Mouse (Mus musculus) erythroblast, embryonic 14.5 days (primary cell): ENCODE results near the gene Tmem161a. TPM values are rescaled to one million over a fixed set of nuclear protein-coding genes. Genes with fewer than 3 reads are reported as not detected.
A peak's percentile ranks its signal among the peaks of the same experiment; 100 is the strongest.

ENCODE experiments used
- H3K27me3 ChIP-seq: 2 replicates; pipeline ENCODE4 v1.6.1; 2012; ENCODE audit warnings: inconsistent platforms; ENCODE audit not compliant: control insufficient read depth
- H3K36me3 ChIP-seq: 2 replicates; pipeline ENCODE4 v1.6.1; 2012; ENCODE audit warnings: mild to moderate bottlenecking, inconsistent platforms; ENCODE audit not compliant: control insufficient read depth
- H3K4me1 ChIP-seq: 2 replicates; pipeline ENCODE4 v1.6.1; 2012; ENCODE audit warnings: inconsistent platforms; ENCODE audit not compliant: control insufficient read depth
- H3K4me3 ChIP-seq: replicated peaks from 2 replicates; pipeline ENCODE3; 2012; ENCODE audit warnings: moderate library complexity, mild to moderate bottlenecking, inconsistent platforms
- H3K9me3 ChIP-seq: 2 replicates; pipeline ENCODE4 v1.6.1; 2012; ENCODE audit warnings: low read length, inconsistent platforms, mixed read lengths; ENCODE audit not compliant: control insufficient read depth
- GATA1 ChIP-seq: IDR thresholded peaks from 2 replicates; pipeline ENCODE4 v1.6.1; 2012; ENCODE audit warnings: low read length, inconsistent platforms, mixed read lengths
- TAL1 ChIP-seq: IDR thresholded peaks from 3 replicates; pipeline ENCODE4 v1.6.1; 2012; ENCODE audit warnings: low read length, inconsistent platforms, mixed read lengths
- polyA plus RNA-seq: library from polyadenylated mRNA; stranded (reverse); fragments of >175 nt; gene quantifications from 2 replicates; pipeline ENCODE4 v1.2.3, GENCODE M21; 2012

Gene Tmem161a
- polyA plus RNA-seq, 1 experiment = 11.2 TPM

GRCm38 (mm10) chr8:70158069-70158853, 13.9 kb upstream of the Tmem161a start:
- Histone ChIP-seq H3K4me3 (peak overlapping the region; percentile 65), H3K4me1 (peaks cover 12% of the 10 kb centered on the region), H3K9me3 (no peaks in the 10 kb centered on the region), H3K36me3 (no peaks in the 10 kb centered on the region), H3K27me3 (peaks cover 62% of the 10 kb centered on the region)
- no peak for TF ChIP-seq TAL1
- no peak for TF ChIP-seq GATA1

- H3K27me3 ChIP-seq = peaks cover 67% of the 10 kb centered on the region
These were observed 12.9 kb upstream of the Tmem161a start for GRCm38 (mm10) chr8:70159211-70159610.

GRCm38 (mm10) chr8:70160015-70160414, 12.1 kb upstream of the Tmem161a start:
- H3K36me3 ChIP-seq = no peaks in the 10 kb centered on the region

More at GRCm38 (mm10) chr8:70159211-70159610, 12.9 kb upstream of the Tmem161a start:
- Histone ChIP-seq H3K4me3 (no peak overlapping the region), H3K36me3 (no peaks in the 10 kb centered on the region), H3K4me1 (peaks cover 12% of the 10 kb centered on the region), H3K9me3 (no peaks in the 10 kb centered on the region)
- no peak for TF ChIP-seq TAL1
- no peak for TF ChIP-seq GATA1

GRCm38 (mm10) chr8:70163316-70163715, 8.8 kb upstream of the Tmem161a start:
- Histone ChIP-seq H3K4me3 (no peak overlapping the region), H3K27me3 (peaks cover 68% of the 10 kb centered on the region), H3K4me1 (peaks cover 19% of the 10 kb centered on the region), H3K9me3 (no peaks in the 10 kb centered on the region), H3K36me3 (no peaks in the 10 kb centered on the region)
- no peak for TF ChIP-seq GATA1
- TF ChIP-seq TAL1 = no peak

More at GRCm38 (mm10) chr8:70160015-70160414, 12.1 kb upstream of the Tmem161a start:
- TF ChIP-seq GATA1 (no peak), TAL1 (no peak)
- Histone ChIP-seq H3K4me1 (peaks cover 13% of the 10 kb centered on the region), H3K4me3 (no peak overlapping the region), H3K9me3 (no peaks in the 10 kb centered on the region), H3K27me3 (peaks cover 67% of the 10 kb centered on the region)

- peaks cover 30% of the 10 kb centered on the region for H3K4me1 ChIP-seq
- H3K36me3 ChIP-seq = no peaks in the 10 kb centered on the region
- no peaks in the 10 kb centered on the region for H3K9me3 ChIP-seq
- H3K4me3 ChIP-seq = no peak overlapping the region
- H3K27me3 ChIP-seq = peaks cover 40% of the 10 kb centered on the region
- TF ChIP-seq GATA1 (no peak), TAL1 (no peak)
These were observed 5.5 kb upstream of the Tmem161a start for GRCm38 (mm10) chr8:70166504-70167110.

GRCm38 (mm10) chr8:70170116-70170515, 2.0 kb upstream of the Tmem161a start:
- Histone ChIP-seq H3K4me1 (peaks cover 58% of the 10 kb centered on the region), H3K9me3 (no peaks in the 10 kb centered on the region), H3K4me3 (no peak overlapping the region), H3K36me3 (peaks cover 10% of the 10 kb centered on the region), H3K27me3 (peaks cover 22% of the 10 kb centered on the region)
- TF ChIP-seq TAL1 = no peak
- no peak for TF ChIP-seq GATA1

- H3K4me3 ChIP-seq = no peak overlapping the region
- H3K9me3 ChIP-seq = no peaks in the 10 kb centered on the region
- H3K36me3 ChIP-seq = peaks cover 13% of the 10 kb centered on the region
- peaks cover 58% of the 10 kb centered on the region for H3K4me1 ChIP-seq
- no peak for TF ChIP-seq TAL1
- no peak for TF ChIP-seq GATA1
- H3K27me3 ChIP-seq = peaks cover 16% of the 10 kb centered on the region
These were observed 1.4 kb upstream of the Tmem161a start for GRCm38 (mm10) chr8:70170748-70171147.

- no peak for TF ChIP-seq GATA1
- TF ChIP-seq TAL1 = no peak
- Histone ChIP-seq H3K4me1 (peaks cover 58% of the 10 kb centered on the region), H3K4me3 (no peak overlapping the region), H3K9me3 (no peaks in the 10 kb centered on the region), H3K27me3 (peaks cover 11% of the 10 kb centered on the region), H3K36me3 (peaks cover 15% of the 10 kb centered on the region)
These were observed 916 bp upstream of the Tmem161a start for GRCm38 (mm10) chr8:70171240-70171639.

- peaks cover 51% of the 10 kb centered on the region for H3K4me1 ChIP-seq
- H3K9me3 ChIP-seq = no peaks in the 10 kb centered on the region
- no peaks in the 10 kb centered on the region for H3K27me3 ChIP-seq
- TF ChIP-seq TAL1 = no peak
- H3K36me3 ChIP-seq = peaks cover 34% of the 10 kb centered on the region
- H3K4me3 ChIP-seq = peak overlapping the region; percentile 80
These were observed 1.2 kb downstream of the Tmem161a start for GRCm38 (mm10) chr8:70173320-70173719.
